Mouse (Mus musculus) gastrocnemius, adult 18-20 months (tissue): ENCODE measurements around the gene Mgll. TPM values are rescaled to one million over a fixed set of nuclear protein-coding genes. Genes with fewer than 3 reads are reported as not detected.

ENCODE experiments used
- DNase-seq: peaks from one replicate; pipeline ENCODE4 v3.0.0; 2021; ENCODE audit warnings: low spot score
- total RNA-seq, 2 experiments: library from RNA; stranded (reverse); gene quantifications; 2 replicates each; pipeline ENCODE4 v1.2.3; 2021

The Mgll gene
- total RNA-seq, 2 experiments from 2014 or later: 25.2 to 45.8 TPM

DNA sequence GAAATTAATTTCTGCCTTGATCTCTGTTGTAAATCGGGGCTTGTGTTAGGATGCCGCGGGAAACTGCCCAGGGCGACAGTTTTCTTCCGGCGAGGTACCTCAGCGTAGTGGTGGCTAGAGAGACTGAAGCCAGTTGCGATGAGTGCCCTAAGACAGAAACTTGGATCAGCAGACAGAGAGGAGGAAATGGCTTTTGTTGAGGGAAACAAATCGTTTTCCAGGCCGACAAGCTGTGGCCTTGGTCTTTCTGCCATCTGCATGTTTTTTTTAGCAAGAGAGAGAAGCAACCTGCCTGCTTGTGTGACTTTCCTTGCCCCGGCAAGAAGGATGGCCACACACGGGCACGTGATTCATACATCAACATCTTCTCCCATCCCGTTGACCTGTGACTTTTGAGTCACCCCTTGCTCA lies 70.4 kb downstream of the Mgll start:
- no peak for DNase-seq

DNA sequence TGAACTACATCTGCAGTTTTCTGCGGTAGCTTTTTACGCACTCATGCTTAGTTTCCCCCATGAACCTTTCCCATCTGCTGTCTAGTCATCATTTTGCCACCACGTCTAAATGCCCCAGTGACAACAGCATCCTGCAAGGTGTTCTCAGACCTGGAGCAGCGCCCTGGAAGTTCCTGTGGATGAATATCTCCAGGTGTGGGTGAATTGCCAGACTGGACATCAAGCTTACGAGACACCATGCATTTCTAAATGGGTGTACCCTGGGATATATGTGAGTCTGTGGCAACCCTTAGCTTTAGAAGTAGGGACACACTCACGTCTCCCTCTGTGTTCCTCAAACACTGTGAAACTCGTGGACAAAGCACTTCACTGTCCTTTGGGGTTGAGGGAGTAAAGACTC lies 76.0 kb downstream of the Mgll start:
- DNase-seq: no peak

DNA sequence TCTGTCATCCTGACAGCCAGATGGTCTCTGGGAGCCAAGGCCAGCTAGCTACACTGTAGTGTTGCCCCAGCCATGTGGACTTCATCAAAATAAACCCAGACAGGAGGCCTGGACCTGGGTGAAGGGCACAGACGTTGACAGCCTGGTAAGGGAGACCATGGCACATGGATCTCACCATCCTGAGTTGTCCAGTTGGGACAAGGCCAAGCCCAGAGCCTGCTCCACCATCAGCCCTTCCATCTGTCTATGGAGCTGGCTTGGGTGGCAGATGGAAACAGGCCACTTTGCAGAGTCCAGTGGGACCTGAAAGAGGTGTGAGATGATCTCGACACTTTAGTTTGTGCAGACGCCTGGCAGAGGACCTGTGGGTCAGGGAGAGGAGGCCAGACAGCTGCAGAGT lies 76.5 kb downstream of the Mgll start:
- DNase-seq: no peak

DNA sequence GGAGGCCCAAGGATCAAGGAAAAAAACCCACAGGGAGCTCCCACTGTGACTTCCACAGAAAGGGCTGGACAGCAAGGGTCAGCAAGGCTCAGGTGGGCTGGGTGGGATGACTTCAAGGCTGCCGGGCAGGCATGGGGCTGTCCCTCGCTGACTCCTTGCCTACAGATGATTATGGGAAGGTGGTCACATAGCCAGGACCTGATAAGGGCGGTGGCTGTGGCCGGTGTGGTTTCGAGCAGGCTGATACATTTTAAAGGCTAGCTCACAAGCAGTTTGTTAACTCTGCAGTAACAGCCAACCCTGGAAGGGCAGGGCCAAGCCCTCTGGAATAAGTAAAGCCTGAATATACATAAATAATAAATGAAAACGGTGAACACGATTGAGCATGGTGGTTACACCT lies 78.8 kb downstream of the Mgll start:
- no peak for DNase-seq

DNA sequence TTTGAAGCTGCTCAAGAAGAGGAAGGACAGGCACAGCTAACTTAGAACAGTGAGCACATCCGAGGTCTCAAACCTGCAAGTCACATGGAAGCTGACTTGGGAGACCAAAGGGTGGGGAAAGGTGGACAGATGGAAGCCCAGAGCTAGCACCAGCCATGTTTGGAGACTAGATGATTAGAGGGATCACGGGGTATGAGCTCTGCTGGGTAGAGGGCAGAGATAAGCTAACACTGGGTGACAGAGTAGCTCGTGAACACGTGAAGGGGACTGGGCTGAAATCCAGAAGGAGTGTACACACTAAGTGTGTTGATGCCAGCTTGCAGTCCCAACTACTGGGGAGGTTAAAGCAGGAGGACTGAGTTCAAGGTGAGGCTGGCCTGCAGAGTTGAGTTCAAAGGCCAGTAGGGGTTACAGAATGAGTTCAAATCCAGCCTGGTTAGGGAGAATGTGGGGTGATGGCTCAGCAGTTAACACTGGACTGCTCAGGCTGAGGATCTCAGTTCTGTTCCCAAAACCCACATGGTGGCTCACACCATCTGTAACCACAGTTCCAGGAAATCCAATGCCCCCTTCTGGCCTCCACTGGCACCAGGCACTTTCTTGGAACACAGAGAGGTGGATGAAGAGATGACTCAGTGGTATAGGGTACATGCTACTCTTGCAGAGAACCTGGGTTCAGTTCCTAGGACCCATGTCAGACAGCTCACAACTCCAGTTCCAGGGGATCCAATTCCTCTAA lies 79.9 kb downstream of the Mgll start:
- no peak for DNase-seq

DNA sequence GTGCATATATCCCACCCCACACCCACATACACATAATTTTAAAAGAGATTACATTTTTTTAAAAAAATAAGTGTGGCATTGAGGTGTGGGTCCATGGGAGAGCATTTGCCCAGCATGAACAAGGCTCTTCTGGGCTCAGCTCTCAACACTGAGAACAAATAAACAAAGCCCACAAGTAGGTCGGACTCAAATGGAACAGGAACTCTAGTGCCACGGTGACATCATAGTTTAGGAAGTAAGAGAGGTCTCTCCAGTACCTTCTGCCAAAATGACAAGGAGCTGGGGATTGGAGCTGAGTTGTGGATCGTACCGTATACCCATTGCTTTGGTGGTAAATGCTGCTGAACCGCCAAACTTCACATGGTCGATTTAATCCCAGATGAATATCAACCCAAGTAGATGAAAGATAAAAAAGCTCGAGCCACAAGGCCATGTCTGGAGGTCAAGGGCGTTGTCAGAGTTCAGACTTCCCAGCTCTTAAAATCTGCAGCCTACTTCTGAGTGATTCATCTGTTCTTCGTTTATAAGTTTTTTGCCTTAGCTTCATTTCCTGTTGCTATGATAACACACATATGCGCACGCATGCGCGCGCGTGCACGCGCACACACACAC lies 80.9 kb downstream of the Mgll start:
- no peak for DNase-seq

DNA sequence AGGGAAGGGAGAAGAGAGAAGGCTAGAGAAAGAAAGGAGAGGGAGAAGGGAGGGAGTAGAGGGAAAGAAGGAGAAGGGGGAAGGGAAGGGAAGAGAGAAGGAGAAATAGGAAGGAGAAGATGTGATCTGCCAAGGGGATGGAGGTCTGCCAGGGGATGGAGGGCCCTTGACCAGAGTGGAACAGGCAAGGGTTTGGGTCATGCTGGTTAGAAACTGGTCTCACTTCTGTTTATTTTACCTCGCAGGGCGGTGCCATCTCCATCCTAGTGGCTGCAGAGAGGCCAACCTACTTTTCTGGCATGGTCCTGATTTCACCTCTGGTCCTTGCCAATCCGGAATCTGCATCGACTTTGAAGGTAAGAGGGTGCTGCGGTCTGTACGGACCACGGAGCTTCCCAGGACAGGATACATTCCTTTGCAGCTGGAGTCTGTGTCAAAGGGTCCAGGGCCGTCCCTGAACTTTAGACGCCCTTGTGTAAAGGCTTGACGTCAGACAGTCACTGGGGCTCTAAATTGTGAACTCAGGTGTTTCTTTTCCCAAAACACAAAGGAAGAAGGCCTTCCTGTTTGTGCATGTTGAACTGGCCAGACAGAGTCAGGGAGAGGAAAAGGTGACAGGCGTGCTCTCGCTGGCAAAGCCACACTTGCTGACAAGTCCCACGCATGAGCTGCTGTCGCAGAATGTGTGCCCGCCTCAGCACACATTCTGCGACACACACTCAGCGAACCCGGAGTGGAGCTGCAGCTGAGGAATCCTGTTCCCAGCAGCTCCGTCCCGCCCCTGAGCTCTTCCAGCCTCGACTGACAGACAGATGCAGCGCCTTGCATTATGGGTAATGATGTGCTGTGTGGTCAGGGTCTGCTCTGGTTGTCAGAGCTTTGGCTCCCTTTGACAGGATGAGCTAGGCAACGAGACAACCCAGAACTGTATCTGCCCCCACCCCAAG lies 85.2 kb downstream of the Mgll start:
- DNase-seq: no peak

DNA sequence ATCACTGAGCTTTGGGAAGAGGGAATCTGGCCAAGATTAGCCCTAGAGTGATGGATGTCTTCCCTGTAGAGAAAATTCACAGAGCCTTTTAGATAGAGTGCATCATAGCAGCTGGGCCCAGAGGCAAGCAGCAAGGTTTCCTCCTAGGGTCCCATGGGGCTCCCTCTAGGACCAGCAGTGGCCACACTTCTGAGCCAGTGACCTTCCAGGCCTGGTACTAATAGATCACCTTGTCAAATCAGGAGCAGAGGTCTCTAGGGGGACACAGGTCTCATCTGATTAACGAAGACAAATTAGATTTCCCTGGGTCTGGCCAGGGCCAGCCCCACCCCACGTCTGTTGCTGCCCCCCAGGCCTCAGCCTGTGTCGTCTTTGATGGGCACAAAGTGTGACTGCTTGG lies 86.1 kb downstream of the Mgll start:
- no peak for DNase-seq

DNA sequence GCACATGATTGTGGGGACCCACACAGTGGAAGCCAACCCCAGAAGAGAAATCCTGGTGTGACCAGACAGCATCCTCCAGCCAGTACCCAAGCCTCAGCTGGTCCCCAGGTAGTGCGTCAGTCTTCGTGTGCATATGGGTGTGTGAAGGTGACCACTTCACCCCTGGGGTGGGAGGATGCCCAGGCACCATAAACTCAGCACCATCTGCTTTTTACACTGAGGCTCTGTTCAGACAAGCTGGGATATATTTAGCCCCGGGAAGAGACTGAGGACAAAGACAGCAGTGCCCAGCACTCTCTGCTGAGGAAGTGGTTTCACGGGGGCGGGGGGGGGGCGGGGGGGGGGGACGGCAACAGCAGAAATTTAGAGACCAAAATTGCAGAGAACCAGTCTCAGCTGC lies 87.2 kb downstream of the Mgll start:
- DNase-seq: no peak

DNA sequence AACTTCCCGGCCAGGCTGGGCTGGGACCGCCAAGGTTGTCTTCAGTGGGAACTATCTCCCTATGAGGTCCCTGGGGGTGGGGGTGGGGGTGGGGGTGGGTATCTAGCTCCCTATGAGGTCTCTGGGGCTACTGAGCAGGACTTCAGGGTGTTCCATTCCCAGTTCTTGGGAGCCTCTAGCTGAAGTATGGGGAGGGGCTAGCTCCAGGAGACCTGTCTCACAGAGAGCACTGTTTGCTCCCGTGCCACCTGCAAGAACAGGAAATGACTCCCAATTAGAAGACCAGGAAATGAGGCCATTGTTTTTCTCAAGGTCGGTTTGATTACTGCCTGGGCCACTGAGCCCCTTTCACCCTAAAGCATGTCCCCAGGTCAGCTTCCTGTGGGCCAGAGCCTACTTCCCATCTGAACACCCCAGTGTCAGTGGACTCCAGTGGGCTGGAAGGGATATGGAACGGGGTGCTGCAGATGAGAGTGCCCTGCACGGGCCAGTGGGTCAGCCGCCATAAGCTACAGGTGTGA lies 87.7 kb downstream of the Mgll start:
- no peak for DNase-seq

DNA sequence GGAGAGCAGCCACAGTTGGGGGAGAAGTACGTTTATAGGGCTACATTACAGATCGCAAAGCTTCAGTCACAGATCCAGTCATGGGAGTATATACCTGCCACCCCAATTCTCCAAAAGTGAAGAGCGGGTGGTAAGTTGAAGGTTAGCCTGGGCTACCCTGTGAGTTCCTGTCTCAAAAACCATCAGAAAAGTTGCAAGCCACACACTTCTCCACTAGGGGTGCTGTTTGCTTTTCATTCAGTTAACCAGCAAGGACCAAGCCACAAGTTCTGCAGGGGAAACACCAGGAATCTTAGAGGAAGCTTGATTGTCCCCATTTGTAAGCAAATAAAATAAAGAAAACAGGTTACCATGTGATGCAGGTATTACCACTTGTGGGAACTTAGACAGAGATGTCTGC lies 88.7 kb downstream of the Mgll start:
- DNase-seq: peak; percentile 50

DNA sequence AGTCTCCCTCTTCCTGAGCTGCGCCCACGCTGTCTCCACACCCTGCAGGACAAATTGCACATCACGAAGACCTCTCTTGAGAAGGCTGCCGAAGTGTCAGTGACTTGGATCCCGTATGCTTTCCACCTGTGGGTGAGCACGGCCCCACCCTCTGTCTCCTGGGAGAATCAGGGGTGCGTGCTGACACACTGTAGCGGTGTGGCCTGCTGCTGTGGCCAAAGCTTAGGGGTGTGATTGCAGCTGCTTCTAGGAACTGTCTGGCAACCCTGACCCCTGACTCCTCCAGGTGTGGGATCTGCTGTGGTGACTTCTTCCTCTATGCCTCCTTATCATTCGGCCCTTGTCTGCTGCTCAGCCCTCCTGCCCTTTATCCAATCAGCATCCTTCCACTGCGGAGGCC lies 89.6 kb downstream of the Mgll start:
- no peak for DNase-seq

DNA sequence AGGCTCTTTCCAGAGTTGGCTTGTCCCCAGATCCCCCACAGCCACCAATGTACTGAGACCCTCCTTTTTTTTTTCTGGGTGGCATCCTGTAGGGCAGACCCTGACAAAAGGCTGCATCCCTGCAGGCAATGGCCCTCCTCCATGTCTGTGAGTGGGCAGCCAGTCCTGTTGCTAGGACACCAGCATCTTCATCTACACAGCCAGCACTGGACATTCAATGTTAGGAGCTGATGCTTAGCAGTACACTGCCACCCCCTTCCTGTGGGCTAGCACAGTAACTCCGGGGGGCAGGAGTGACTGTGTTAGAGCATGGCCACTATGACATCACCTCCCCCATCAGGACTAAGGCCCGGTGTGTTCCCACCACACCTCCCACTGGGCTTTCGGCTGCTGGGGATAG lies 90.8 kb downstream of the Mgll start:
- DNase-seq: no peak

DNA sequence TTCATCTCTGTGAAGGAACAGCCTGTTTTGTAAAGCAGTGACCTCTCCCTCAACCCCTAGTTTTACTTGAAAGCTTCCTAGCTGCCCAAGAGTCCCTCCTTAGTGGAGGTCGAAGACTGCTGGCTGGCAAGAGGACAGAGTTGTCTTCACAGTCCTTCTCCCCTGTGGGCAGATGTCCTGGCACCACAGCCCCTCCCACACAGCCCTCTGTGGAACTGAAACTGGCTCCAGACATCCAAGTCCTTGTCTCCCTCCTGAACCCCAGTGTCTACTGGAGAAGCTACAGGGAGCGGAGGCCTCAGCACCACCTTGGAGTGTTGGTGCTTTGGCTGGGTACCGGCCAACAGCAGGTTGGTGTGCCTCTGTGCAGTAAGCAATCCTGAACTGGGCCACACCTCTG lies 91.3 kb downstream of the Mgll start:
- no peak for DNase-seq

DNA sequence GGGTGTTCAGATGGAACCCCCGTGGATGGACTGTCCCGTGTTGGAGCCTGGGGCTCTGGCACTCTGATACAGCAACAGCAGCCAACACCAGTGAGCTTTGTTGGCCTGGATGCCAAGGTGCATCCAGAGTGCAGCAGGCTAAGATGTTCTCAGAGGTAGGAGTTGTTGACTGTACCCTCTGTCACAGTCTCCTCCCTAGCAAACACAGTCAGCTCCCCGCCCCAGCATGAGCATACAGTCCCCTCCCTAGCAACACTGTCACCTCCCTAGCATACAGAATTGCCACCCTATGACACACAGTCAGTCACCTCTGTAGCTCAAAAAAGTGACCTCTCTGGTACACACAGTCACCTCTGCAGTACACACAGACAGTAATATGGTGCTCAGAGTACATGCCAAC lies 92.7 kb downstream of the Mgll start:
- DNase-seq: no peak

DNA sequence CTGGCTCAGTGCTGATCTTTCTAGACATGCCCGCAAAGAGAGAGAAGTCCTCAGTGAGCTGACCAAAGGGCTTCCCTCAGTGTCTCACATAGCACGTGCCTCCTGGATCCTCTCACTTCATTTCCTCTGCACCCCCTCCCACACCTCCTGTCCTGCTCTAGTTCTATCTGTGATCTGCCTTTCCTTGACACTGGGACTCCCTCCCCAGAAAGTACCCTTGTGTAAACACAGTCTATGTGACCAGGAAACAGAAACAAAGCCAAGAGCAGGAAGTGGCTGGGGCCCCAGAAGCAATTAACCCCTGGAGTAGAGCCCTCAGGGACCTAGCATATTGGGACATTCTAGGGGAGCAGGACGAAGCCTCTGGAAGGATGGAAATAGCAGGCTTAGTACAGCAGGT lies 96.6 kb downstream of the Mgll start:
- no peak for DNase-seq

DNA sequence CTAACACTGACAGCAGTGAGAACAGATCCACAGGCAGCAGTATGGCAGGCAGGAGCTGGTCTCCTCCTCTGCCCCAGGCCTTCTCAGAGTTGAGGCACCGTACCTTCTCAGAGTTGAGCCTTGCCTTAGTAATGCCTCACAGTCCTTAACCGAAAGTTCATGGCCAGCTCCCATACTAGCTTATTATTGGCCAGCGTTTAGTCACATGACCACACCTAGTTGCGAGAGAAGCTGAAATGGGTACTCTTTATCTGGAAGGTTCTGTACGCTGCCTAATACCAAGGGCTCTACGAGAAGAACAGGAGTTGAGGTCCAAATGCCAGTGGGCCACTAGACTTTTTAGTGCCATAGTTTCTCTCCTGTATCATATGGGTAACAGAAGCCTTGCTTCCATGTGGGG lies 97.1 kb downstream of the Mgll start:
- DNase-seq: no peak

DNA sequence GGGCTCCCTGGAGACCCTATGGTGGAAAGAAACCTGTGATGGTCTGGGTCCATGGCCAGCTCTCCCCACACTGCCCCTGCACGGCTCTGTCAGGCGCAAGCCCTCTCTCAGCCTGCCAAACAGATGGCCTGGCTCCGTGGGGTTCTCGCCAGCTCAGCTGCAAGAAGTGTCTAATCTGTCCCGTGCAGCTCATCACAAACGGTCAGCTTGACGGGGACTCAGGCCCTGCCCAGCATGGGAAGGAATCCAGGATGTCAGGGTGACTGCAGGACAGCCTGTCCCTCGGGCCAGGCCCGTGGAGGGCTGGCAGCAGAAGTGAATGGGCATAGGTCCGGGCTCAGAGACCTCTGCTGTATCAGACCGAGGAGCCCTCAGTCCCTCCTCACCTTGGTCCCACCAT lies 97.7 kb downstream of the Mgll start:
- DNase-seq: peak; percentile 72

DNA sequence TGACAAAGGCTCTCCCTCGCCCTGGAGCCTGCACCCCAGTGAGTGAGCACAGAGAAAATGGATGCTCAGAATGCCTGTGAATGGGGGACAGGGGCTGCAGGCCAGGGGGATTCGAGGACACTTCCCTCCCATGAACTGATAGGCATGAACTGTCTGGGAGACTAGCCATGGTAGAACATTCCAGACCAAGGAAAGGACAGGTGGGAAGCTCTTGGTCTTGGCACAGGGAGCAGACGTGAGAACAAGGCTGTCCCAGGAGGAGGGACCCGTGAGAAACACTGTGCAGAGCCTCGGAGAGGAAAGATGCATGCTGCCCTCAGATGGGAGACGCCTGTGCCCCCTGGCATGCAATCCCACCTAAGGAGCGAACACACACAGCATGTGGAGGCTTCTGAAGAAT lies 100.0 kb downstream of the Mgll start:
- DNase-seq: no peak

DNA sequence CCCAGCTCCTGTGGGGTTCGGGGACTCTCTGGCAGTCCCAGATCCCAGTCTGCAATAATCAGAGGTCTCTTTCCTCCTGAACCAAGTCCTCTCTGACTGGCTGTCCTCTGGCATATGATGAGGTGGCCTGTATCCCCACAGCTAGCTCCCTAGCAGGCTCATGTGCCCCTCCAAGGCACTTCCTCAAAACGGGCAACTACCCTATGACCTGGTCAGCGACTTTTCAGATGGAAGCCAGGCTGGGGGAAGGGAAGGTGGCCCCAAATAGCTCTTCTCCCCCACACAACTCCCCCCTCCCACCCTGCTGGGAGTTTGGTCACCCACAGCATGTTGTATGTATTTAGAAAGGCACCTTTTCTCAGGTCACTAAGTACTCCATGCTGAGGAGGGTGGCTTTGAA lies 101.9 kb downstream of the Mgll start:
- no peak for DNase-seq

DNA sequence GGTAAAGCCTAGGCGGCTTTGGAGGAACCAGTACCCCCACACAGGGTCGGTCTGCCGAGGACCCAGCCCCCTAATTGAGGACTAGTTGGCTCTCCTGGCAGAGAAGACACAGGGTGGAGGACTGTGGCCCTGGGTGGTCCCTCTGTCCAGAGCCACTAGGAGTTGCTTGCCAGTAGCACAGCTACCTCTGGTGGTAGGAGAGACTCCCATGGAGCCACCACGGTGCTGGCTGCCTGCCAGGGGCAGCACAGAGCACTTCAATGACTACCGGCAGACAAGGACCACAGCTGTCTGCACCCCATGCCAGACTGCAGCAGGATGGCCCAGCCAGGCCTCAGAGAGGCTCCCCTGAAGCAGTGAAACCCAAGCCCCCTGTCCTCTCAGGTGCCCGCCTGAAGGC lies 102.3 kb downstream of the Mgll start:
- peak; percentile 61 for DNase-seq

DNA sequence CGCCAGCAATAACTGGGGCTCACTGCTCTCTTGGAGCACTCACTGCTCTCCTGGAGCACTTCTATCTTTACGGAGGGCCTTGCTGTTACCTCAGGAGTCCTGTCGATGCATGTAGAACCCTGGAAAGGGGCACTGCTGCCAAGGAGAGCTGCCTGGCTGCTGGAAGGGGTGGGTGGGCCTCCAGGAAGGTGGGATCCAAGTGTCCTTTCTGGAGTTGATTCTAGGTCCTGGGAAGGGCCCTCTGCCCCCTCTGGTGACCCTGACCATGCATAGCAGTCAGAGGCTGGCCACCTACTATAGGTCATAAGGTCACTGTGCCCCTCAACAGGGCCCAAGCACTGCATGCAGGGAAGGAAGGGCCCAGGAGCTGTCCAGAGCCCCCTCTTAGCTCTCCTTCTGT lies 102.8 kb downstream of the Mgll start:
- DNase-seq: no peak
